Mouse (Mus musculus) forebrain, postnatal 0 days (tissue): ENCODE results near the gene Kat14. TPM values are rescaled to one million over a fixed set of nuclear protein-coding genes. Genes with fewer than 3 reads are reported as not detected.

Source experiments
- ATAC-seq: fragments of 200-750 bp; cut with Nextera tagmentation; 2 replicates; pipeline ENCODE4 v1.8.0; 2017; ENCODE audit warnings: mild to moderate bottlenecking, moderate library complexity
- DNase-seq: peaks from one replicate; pipeline ENCODE4 v3.0.0-alpha.2; 2015
- H3K27ac ChIP-seq: fragments of 300-500 bp; sonication (generic); 2 replicates; pipeline ENCODE4 v1.5.1; 2014; ENCODE audit warnings: low read depth, mild to moderate bottlenecking, antibody characterized with exemption, low read length, moderate library complexity, mixed read lengths
- H3K27me3 ChIP-seq: fragments of 300-500 bp; sonication (generic); 2 replicates; pipeline ENCODE4 v1.6.1; 2014; ENCODE audit warnings: mild to moderate bottlenecking, low read length, mixed read lengths; ENCODE audit not compliant: insufficient read depth
- H3K36me3 ChIP-seq: fragments of 300-500 bp; sonication (generic); 2 replicates; pipeline ENCODE4 v1.6.1; 2014; ENCODE audit warnings: mild to moderate bottlenecking, moderate library complexity; ENCODE audit not compliant: insufficient read depth
- H3K4me1 ChIP-seq: fragments of 300-500 bp; sonication (generic); 2 replicates; pipeline ENCODE4 v1.6.1; 2014; ENCODE audit warnings: antibody characterized with exemption; ENCODE audit not compliant: insufficient read depth
- H3K4me2 ChIP-seq: fragments of 300-500 bp; sonication (generic); 2 replicates; pipeline ENCODE4 v1.6.1; 2014; ENCODE audit warnings: low read depth, mild to moderate bottlenecking, moderate library complexity
- H3K4me3 ChIP-seq: fragments of 300-500 bp; sonication (generic); 2 replicates; pipeline ENCODE4 v1.5.1; 2014; ENCODE audit warnings: low read depth, low read length, mixed read lengths
- H3K9ac ChIP-seq: fragments of 300-500 bp; sonication (generic); 2 replicates; pipeline ENCODE4 v1.6.1; 2014; ENCODE audit warnings: mild to moderate bottlenecking
- H3K9me3 ChIP-seq: fragments of 300-500 bp; sonication (generic); 2 replicates; pipeline ENCODE4 v1.6.1; 2016; ENCODE audit warnings: low read length
- CTCF ChIP-seq: sonication (generic); IDR thresholded peaks from 2 replicates; pipeline ENCODE4 v1.5.1; 2016; ENCODE audit warnings: antibody characterized with exemption, control low read depth, low read depth
- WGBS: fragments of 180-500 bp; shearing (Covaris S2); extraction: QIAGEN DNeasy Blood & Tissue Kit; methylation state at CpG from one replicate; pipeline ENCODE4 v1.1.7; 2014; 5-methylcytosine and 5-hydroxymethylcytosine counted together
- polyA plus RNA-seq: library from polyadenylated mRNA; unstranded; fragments of >200 nt; fragmentation: Nextera tagmentation; extraction: Ambion mirVana; gene quantifications from 2 replicates; pipeline ENCODE4 v1.2.1, GENCODE M21; 2015
- total RNA-seq: library from RNA; depleted of rRNA; stranded (reverse); fragments of >200 nt; gene quantifications from 2 replicates; pipeline ENCODE4 v1.2.3, GENCODE M21; 2014; rRNA removed

Gene Kat14
- total RNA-seq: 17.0 and 28.6 TPM in 2 replicates
- polyA plus RNA-seq: 15.4 and 20.4 TPM in 2 replicates

GRCm38 (mm10) chr2:144368400-144369019 is at the start of gene Kat14, which contains the start of gene Pet117:
Gene Kat14, plus strand, starts transcription at chr2:144368983.
Gene Pet117, plus strand, starts transcription at chr2:144368996.
- Histone ChIP-seq H3K27me3 (no peaks in the 10 kb centered on the region), H3K9ac (peak within 1 kb of the TSS; percentile 79), H3K27ac (peak within 1 kb of the TSS; percentile 93), H3K4me2 (peak within 1 kb of the TSS; percentile 66), H3K4me1 (peaks cover 8% of the 10 kb centered on the region; the same call in 1 of the 2 replicates), H3K36me3 (peaks cover 5% of the 10 kb centered on the region), H3K4me3 (peak within 1 kb of the TSS; percentile 73), H3K9me3 (no peaks in the 10 kb centered on the region)
- WGBS: 9% methylated on average over 37 of the region's 38 CpGs
- no peak for TF ChIP-seq CTCF
- peak; percentile 94 for DNase-seq
- peak; percentile 96 for ATAC-seq

- Histone ChIP-seq H3K9me3 (no peaks in the 10 kb centered on the region), H3K4me3 (no peak overlapping the region), H3K4me1 (no peaks in the 10 kb centered on the region), H3K27me3 (peaks cover 13% of the 10 kb centered on the region; the same call in 1 of the 2 replicates), H3K36me3 (no peaks in the 10 kb centered on the region), H3K9ac (no peak overlapping the region), H3K4me2 (no peak overlapping the region), H3K27ac (no peak overlapping the region)
- DNase-seq (no peak), ATAC-seq (no peak)
- TF ChIP-seq CTCF: no peak
- WGBS: 53% methylated on average over 3 of the region's 3 CpGs
Measured at GRCm38 (mm10) chr2:144324218-144324617, 44.6 kb upstream of the Kat14 start.

DNA sequence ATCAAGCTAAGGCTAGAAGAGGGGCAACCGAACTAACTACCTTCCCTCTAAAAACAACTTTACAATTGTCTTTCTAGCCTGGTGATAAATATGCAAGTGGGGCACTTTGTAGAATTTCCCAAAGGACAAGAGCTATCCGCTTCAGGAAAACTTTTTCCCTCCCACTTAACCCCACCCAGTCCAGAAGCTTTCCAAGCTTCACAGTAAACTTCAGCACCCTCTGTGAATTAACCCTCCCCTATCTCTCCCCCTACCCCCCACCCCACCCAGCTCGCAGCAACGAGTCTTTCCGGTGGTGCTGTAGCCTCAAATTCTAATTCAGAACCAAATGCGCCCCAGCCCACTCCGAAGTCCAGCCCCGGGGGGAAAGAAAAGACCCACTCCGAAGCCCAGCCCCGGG is 39.3 kb upstream of the Kat14 start:
- DNase-seq (no peak), ATAC-seq (no peak)
- Histone ChIP-seq H3K27me3 (peaks cover 64% of the 10 kb centered on the region), H3K4me1 (peaks cover 13% of the 10 kb centered on the region), H3K9me3 (no peaks in the 10 kb centered on the region), H3K9ac (no peak overlapping the region), H3K4me3 (no peak overlapping the region), H3K4me2 (no peak overlapping the region), H3K36me3 (no peaks in the 10 kb centered on the region), H3K27ac (no peak overlapping the region)
- no peak for TF ChIP-seq CTCF
- whole genome bisulfite sequencing: 3% methylated on average over 10 of the region's 10 CpGs

- TF ChIP-seq CTCF: no peak
- 7% methylated on average over 10 of the region's 10 CpGs for WGBS
- H3K9me3 ChIP-seq: no peaks in the 10 kb centered on the region
- DNase-seq (no peak), ATAC-seq (no peak)
- peaks cover 13% of the 10 kb centered on the region for H3K4me1 ChIP-seq
- no peaks in the 10 kb centered on the region for H3K36me3 ChIP-seq
- no peak overlapping the region for H3K4me2 ChIP-seq
- H3K27ac ChIP-seq: no peak overlapping the region
- H3K27me3 ChIP-seq: peaks cover 67% of the 10 kb centered on the region
- H3K4me3 ChIP-seq: no peak overlapping the region
- no peak overlapping the region for H3K9ac ChIP-seq
Measured at GRCm38 (mm10) chr2:144329937-144330336, 38.8 kb upstream of the Kat14 start.

DNA sequence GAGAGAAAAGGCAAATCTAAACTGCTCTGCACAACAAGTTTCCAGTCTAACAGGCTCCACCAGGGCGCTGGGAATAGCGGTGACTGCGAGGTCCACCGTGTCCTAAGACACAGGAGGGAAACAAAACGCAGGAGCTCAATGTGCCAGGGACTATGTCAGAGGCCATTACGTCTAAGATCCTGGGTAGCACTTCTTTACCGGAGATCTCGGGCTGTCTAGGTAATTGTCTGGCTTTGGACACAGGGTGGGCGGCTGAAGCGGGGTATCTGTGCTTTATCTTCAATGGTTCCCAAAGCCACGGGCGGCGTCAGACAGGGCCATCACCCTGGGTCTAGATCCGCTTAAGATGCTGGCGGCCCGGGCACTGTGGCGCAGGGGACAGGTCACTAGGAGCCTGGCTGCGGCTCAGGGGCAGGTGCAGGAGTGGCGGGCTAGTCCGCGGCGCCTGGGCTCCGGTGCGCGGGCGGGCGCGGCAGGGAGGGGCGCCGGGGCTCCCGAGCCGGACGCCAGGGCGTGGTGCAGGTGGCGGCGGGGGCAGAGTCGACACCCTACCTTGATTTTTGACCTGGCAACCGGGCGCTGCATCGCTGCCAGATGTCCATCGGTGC is 38.3 kb upstream of the Kat14 start:
- no peak for TF ChIP-seq CTCF
- H3K36me3 ChIP-seq: no peaks in the 10 kb centered on the region
- H3K9ac ChIP-seq: peak overlapping the region; percentile 28; the same call in 1 of the 2 replicates
- 1% methylated on average over 39 of the region's 41 CpGs for WGBS
- H3K9me3 ChIP-seq: no peaks in the 10 kb centered on the region
- peak overlapping the region; percentile 92 for H3K4me2 ChIP-seq
- peak overlapping the region; percentile 43 for H3K4me3 ChIP-seq
- peaks cover 72% of the 10 kb centered on the region for H3K27me3 ChIP-seq
- no peak for DNase-seq
- H3K4me1 ChIP-seq: peaks cover 13% of the 10 kb centered on the region
- peak; percentile 14; the same call in 1 of the 2 replicates for ATAC-seq
- H3K27ac ChIP-seq: no peak overlapping the region

DNA sequence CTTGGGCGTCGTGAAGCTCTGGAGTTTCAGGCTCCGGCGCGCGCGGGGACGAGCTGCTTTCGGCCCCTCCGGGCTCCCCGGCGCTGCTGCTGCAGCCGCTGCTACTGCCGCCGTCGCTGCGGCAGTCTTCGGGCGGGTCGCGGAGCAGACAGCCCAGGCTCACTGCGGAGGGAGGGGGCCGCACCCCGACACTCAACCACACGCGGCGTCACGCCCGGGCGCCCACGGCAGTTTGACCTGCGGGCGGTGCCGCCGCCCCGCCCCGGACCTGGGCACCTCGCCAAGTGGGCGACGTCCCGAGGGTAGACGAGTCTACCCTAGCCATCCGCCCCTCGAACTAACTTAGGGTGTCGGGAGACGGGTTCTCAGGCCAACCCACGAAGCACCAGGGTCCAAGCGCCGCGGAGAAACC is 37.8 kb upstream of the Kat14 start:
- DNase-seq (no peak), ATAC-seq (peak; percentile 53; the same call in 1 of the 2 replicates)
- WGBS: under 1% methylated on average over 21 of the region's 50 CpGs
- H3K36me3 ChIP-seq: no peaks in the 10 kb centered on the region
- peaks cover 77% of the 10 kb centered on the region for H3K27me3 ChIP-seq
- H3K4me3 ChIP-seq: peak overlapping the region; percentile 43
- H3K9ac ChIP-seq: peak overlapping the region; percentile 28
- H3K9me3 ChIP-seq: no peaks in the 10 kb centered on the region
- H3K27ac ChIP-seq: no peak overlapping the region
- peaks cover 13% of the 10 kb centered on the region for H3K4me1 ChIP-seq
- peak overlapping the region; percentile 92 for H3K4me2 ChIP-seq
- no peak for TF ChIP-seq CTCF
